Mouse (Mus musculus): ENCODE measurements around the gene Pdk1.

DNA sequence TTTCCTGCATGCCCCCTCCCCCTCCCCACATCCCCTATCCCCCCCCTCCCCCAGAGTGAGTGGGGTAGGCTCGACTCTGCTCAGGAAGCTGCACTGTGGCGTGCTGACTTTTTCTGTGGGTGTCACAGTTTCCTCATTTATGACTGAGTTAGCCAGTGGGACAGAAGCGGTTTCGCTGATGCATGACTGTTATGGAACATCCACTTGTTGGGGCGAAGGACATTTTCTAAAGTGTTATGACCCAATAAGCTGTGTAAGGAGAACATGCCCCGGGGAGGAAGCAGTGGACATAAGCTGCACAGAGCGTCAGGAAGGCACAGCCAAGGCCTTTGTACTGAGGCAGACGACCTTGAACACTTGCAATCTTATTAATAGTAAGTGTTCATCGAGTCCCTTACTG, 29.7 kb upstream of the Pdk1 start:
- TF ChIP-seq GATA1 (IDR thresholded peaks at IDR 0.05; ENCODE audit: low read length) (no peak), TAL1 (IDR thresholded peaks at IDR 0.05; ENCODE audit: low read length) (no peak)
